Mouse (Mus musculus) gastrocnemius, postnatal 14 days (tissue): ENCODE results near the gene Gm11020. TPM values are rescaled to one million over a fixed set of nuclear protein-coding genes. Genes with fewer than 3 reads are reported as not detected.
A peak's percentile ranks its signal among the peaks of the same experiment; 100 is the strongest.
"Not testable (repeated sequence)": the region's sequence is repeated elsewhere in the genome, so short reads cannot be mapped to it uniquely, and the experiment has no call there.

Experiments used
- DNase-seq: peaks from one replicate; pipeline ENCODE4 v3.0.0; 2021; ENCODE audit warnings: mixed read lengths
- intact Hi-C: fragments of 180-260 bp; cut with DNase I; formaldehyde crosslinking; loops from one replicate; pipeline ENCODE4 v1.15.1; 2025; ENCODE audit warnings: low total_unique reads
- long read RNA-seq, 2 experiments: library from polyadenylated mRNA; stranded (forward); transcript quantifications; one replicate each; pipeline ENCODE4 v2.0.0; 2021
- total RNA-seq, 2 experiments: library from RNA; stranded (reverse); gene quantifications; 2 replicates each; pipeline ENCODE4 v1.2.3; 2021

The Gm11020 gene
- not detected for total RNA-seq
- long read RNA-seq, experiment 1, result 0 reads
- long read RNA-seq, experiment 2, result 0 reads

- intact Hi-C loops, DNase-seq: not testable (repeated sequence)
Measured at GRCm38 (mm10) chr8:104321267-104321666, at the start of gene Gm11020. TSS of gene Gm11020 (plus strand) at chr8:104321567.

GRCm38 (mm10) chr8:104293081-104293480 lies 28.3 kb upstream of the Gm11020 start, which contains the start of gene Cmtm2a:
TSS of gene Cmtm2a (minus strand) at chr8:104293181.
- intact Hi-C loops, result loop anchor here (5.0 kb wide), 1 partner anchor 39 kb away; no protein-coding TSS in a partner anchor
- DNase-seq, result not testable (repeated sequence)

- no peak for DNase-seq
Measured at GRCm38 (mm10) chr8:104294396-104294795, 27.0 kb upstream of the Gm11020 start.

GRCm38 (mm10) chr8:104301577-104301976 lies 19.8 kb upstream of the Gm11020 start:
- intact Hi-C loops, result not testable (repeated sequence)
- peak; percentile 7 for DNase-seq

More at GRCm38 (mm10) chr8:104294396-104294795, 27.0 kb upstream of the Gm11020 start:
- intact Hi-C loops, result loop anchor here (5.0 kb wide), 1 partner anchor 38 kb away; no protein-coding TSS in a partner anchor

- DNase-seq, intact Hi-C loops: not testable (repeated sequence)
Measured at GRCm38 (mm10) chr8:104302536-104302935, 18.8 kb upstream of the Gm11020 start.

GRCm38 (mm10) chr8:104304962-104305361 lies 16.4 kb upstream of the Gm11020 start:
- intact Hi-C loops, result no loop called here

GRCm38 (mm10) chr8:104308341-104308740 lies 13.0 kb upstream of the Gm11020 start:
- DNase-seq, intact Hi-C loops: not testable (repeated sequence)

More at GRCm38 (mm10) chr8:104304962-104305361, 16.4 kb upstream of the Gm11020 start:
- no peak for DNase-seq

- peak; percentile 66 for DNase-seq
- intact Hi-C loops, result not testable (repeated sequence)
Measured at GRCm38 (mm10) chr8:104309441-104310155, 11.8 kb upstream of the Gm11020 start, which contains the start of the genes Gm45711 and Cmtm1. TSS of gene Gm45711 (minus strand) at chr8:104310081. TSS of gene Cmtm1 (minus strand) at chr8:104310145.

GRCm38 (mm10) chr8:104312023-104312422 lies 9.3 kb upstream of the Gm11020 start:
- DNase-seq, intact Hi-C loops: not testable (repeated sequence)

- DNase-seq, result peak; percentile 8
- intact Hi-C loops, result no loop called here
Measured at GRCm38 (mm10) chr8:104313311-104313710, 8.1 kb upstream of the Gm11020 start.

- DNase-seq, intact Hi-C loops: not testable (repeated sequence)
Measured at GRCm38 (mm10) chr8:104321930-104322329, 563 bp downstream of the Gm11020 start, which contains the start of gene Cmtm2b. TSS of gene Cmtm2b (plus strand) at chr8:104322230.

- DNase-seq, result no peak
- intact Hi-C loops, result loop anchor here (5.0 kb wide), 1 partner anchor 41 kb away; the partner anchor contains the start of gene Cmtm2a
Measured at GRCm38 (mm10) chr8:104332665-104333631, 11.6 kb downstream of the Gm11020 start.

GRCm38 (mm10) chr8:104333786-104334185 lies 12.4 kb downstream of the Gm11020 start:
- DNase-seq, result no peak
- intact Hi-C loops, result loop anchor here (5.0 kb wide), 1 partner anchor 41 kb away; the partner anchor contains the start of gene Cmtm2a

- no peak for DNase-seq
- intact Hi-C loops, result loop anchor here (5.0 kb wide), 1 partner anchor 42 kb away; the partner anchor contains the start of gene Cmtm2a
Measured at GRCm38 (mm10) chr8:104334196-104334595, 12.8 kb downstream of the Gm11020 start.

GRCm38 (mm10) chr8:104336806-104337205 lies 15.4 kb downstream of the Gm11020 start:
- DNase-seq, result no peak
- intact Hi-C loops, result no loop called here

- DNase-seq, result no peak
- intact Hi-C loops, result no loop called here
Measured at GRCm38 (mm10) chr8:104337890-104338289, 16.5 kb downstream of the Gm11020 start.

- DNase-seq, result peak; percentile 49
Measured at GRCm38 (mm10) chr8:104339229-104339982, 18.0 kb downstream of the Gm11020 start, which contains the start of gene Cmtm3. TSS of gene Cmtm3 (plus strand) at chr8:104339410.

GRCm38 (mm10) chr8:104339983-104340232 lies 18.5 kb downstream of the Gm11020 start:
- intact Hi-C loops, result loop anchor here (5.0 to 10.0 kb wide), 4 partner anchors 65 to 225 kb away; partner anchors contain the start of gene Cklf
- peak; percentile 16 for DNase-seq

More at GRCm38 (mm10) chr8:104339229-104339982, 18.0 kb downstream of the Gm11020 start, which contains the start of gene Cmtm3:
- intact Hi-C loops, result no loop called here
